Mouse (Mus musculus) left cerebral cortex, postnatal 10 days (tissue): ENCODE measurements around the gene Kansl2. TPM values are rescaled to one million over a fixed set of nuclear protein-coding genes. Genes with fewer than 3 reads are reported as not detected.
"Not testable (repeated sequence)": the region's sequence is repeated elsewhere in the genome, so short reads cannot be mapped to it uniquely, and the experiment has no call there.

Experiments
- DNase-seq, 2 experiments: peaks; one replicate each; pipeline ENCODE4 v3.0.0; 2021 to 2022; ENCODE audit warnings: low spot score in 2 of 2, mixed read lengths in 1 of 2; ENCODE audit errors: extremely low spot score in 1 of 2
- intact Hi-C: fragments of 180-260 bp; cut with DNase I; formaldehyde crosslinking; loops from one replicate; pipeline ENCODE4 v1.15.1; 2025
- total RNA-seq, 2 experiments: library from RNA; stranded (reverse); gene quantifications; 2 replicates each; pipeline ENCODE4 v1.2.3; 2021

The Kansl2 gene
- total RNA-seq, 2 experiments from 2014 or later = 62.2 to 64.0 TPM

- no peak for DNase-seq
- intact Hi-C loops = no loop called here
These were observed 9.3 kb upstream of the Kansl2 start for GRCm38 (mm10) chr15:98543341-98543740.

- intact Hi-C loops = no loop called here
These were observed 7.0 kb upstream of the Kansl2 start for GRCm38 (mm10) chr15:98541064-98541463.

GRCm38 (mm10) chr15:98537923-98538322 lies 3.9 kb upstream of the Kansl2 start:
- DNase-seq = no peak
- intact Hi-C loops = no loop called here

More at GRCm38 (mm10) chr15:98541064-98541463, 7.0 kb upstream of the Kansl2 start:
- no peak for DNase-seq

- no peak for DNase-seq
- intact Hi-C loops = no loop called here
These were observed 2.9 kb upstream of the Kansl2 start for GRCm38 (mm10) chr15:98536828-98537510.

- DNase-seq = no peak
- intact Hi-C loops = no loop called here
These were observed 1.9 kb upstream of the Kansl2 start for GRCm38 (mm10) chr15:98535921-98536320.

GRCm38 (mm10) chr15:98533035-98533531 lies 981 bp downstream of the Kansl2 start:
- intact Hi-C loops = no loop called here

GRCm38 (mm10) chr15:98532281-98532680 lies 1.8 kb downstream of the Kansl2 start:
- DNase-seq = no peak
- intact Hi-C loops = no loop called here

More at GRCm38 (mm10) chr15:98533035-98533531, 981 bp downstream of the Kansl2 start:
- DNase-seq = no peak

GRCm38 (mm10) chr15:98528066-98528563 lies 5.9 kb downstream of the Kansl2 start:
- intact Hi-C loops = no loop called here
- DNase-seq = no peak

GRCm38 (mm10) chr15:98527056-98527771 lies 6.8 kb downstream of the Kansl2 start:
- DNase-seq = no peak
- intact Hi-C loops = no loop called here

GRCm38 (mm10) chr15:98526057-98526456 lies 8.0 kb downstream of the Kansl2 start:
- DNase-seq = no peak
- intact Hi-C loops = no loop called here

- intact Hi-C loops = no loop called here
- no peak for DNase-seq
These were observed 12.8 kb downstream of the Kansl2 start for GRCm38 (mm10) chr15:98521245-98521644.

GRCm38 (mm10) chr15:98517380-98518355 lies 16.4 kb downstream of the Kansl2 start:
- intact Hi-C loops = no loop called here
- peak in 1 of 2 experiments; percentile 52 for DNase-seq

- intact Hi-C loops, DNase-seq: not testable (repeated sequence)
These were observed 19.2 kb downstream of the Kansl2 start for GRCm38 (mm10) chr15:98514845-98515244.

GRCm38 (mm10) chr15:98514146-98514545 lies 19.9 kb downstream of the Kansl2 start:
- intact Hi-C loops = no loop called here
- DNase-seq = no peak

- intact Hi-C loops, DNase-seq: not testable (repeated sequence)
These were observed 20.4 kb downstream of the Kansl2 start for GRCm38 (mm10) chr15:98513676-98514075.

- DNase-seq = peak in 1 of 2 experiments; percentile 60
- intact Hi-C loops = no loop called here
These were observed 21.2 kb downstream of the Kansl2 start for GRCm38 (mm10) chr15:98512799-98513321.

- intact Hi-C loops = no loop called here
- DNase-seq = no peak
These were observed 21.8 kb downstream of the Kansl2 start for GRCm38 (mm10) chr15:98512232-98512631.

GRCm38 (mm10) chr15:98511386-98511928 lies 22.6 kb downstream of the Kansl2 start:
- DNase-seq = no peak
- intact Hi-C loops = no loop called here
